In genomic region chr6:115993463-115994145, GRCm38 (mm10) we compare ENCODE assay signal across 8 mouse cellular contexts. TPM values are rescaled to one million over a fixed set of nuclear protein-coding genes. Genes with fewer than 3 reads are reported as not detected.
DNase-seq lines count a peak whose midpoint lies in the region; ATAC-seq and TF ChIP-seq lines count a peak whose summit lies in the region.

No protein-coding gene starts in this region.

- peaks cover 11% of the 10 kb centered on the region for H3K27me3 ChIP-seq in CH12.LX (replicated peaks)
- H3K27me3 ChIP-seq in embryonic facial prominence, embryonic 10.5 days (replicated peaks; ENCODE audit: low read depth, poor library complexity, severe bottlenecking), result peaks cover 83% of the 10 kb centered on the region
- H3K27me3 ChIP-seq in intestine, embryonic 15.5 days (replicated peaks), result peaks cover 30% of the 10 kb centered on the region
- peaks cover 46% of the 10 kb centered on the region for H3K27me3 ChIP-seq in midbrain, embryonic 16.5 days (ENCODE audit: control insufficient read depth, insufficient read depth, low read depth, low read length)

- peaks cover 40% of the 10 kb centered on the region for H3K79me2 ChIP-seq in CH12.LX (replicated peaks; ENCODE audit: control insufficient read depth, extremely low read depth, insufficient read depth, poor library complexity, severe bottlenecking)

- H3K4me2 ChIP-seq in CH12.LX (ENCODE audit: insufficient read depth, low read depth, poor library complexity, severe bottlenecking), result peak overlapping the region; percentile 91; the same call in 1 of the 2 replicates
- H3K4me2 ChIP-seq in intestine, embryonic 15.5 days (replicated peaks), result peak overlapping the region; percentile 93
- peak overlapping the region; percentile 90 for H3K4me2 ChIP-seq in midbrain, embryonic 16.5 days (ENCODE audit: low read length)

- H3K9me3 ChIP-seq in CH12.LX (replicated peaks; ENCODE audit: low read length), result no peaks in the 10 kb centered on the region
- no peaks in the 10 kb centered on the region for H3K9me3 ChIP-seq in embryonic facial prominence, embryonic 10.5 days
- H3K9me3 ChIP-seq in intestine, embryonic 15.5 days, result no peaks in the 10 kb centered on the region
- H3K9me3 ChIP-seq in midbrain, embryonic 16.5 days (replicated peaks; ENCODE audit: control insufficient read depth, low read length, poor library complexity, severe bottlenecking), result no peaks in the 10 kb centered on the region

- in situ Hi-C loops in CH12.LX (cut with MboI; ENCODE audit: low pct_ligation_motif_present, low pct_unique_long_range_greater_than_20kb, low sequenced_read_pairs), result no loop called here

- no peak for TF ChIP-seq RAD21 in CH12.LX (IDR thresholded peaks at IDR 0.05; ENCODE audit: low read depth, low read length)

- no peak for TF ChIP-seq CTCF in CH12.LX (conservative IDR thresholded peaks at IDR 0.05 in 1 of 2, IDR thresholded peaks at IDR 0.05 in 1 of 2; ENCODE audit: low read depth in 2 of 2, low read length in 2 of 2)

- TF ChIP-seq POLR2A in CH12.LX (IDR thresholded peaks at IDR 0.05; ENCODE audit: low read depth, low read length), result peak; percentile 9; the same call in 1 of the 2 replicates

- TF ChIP-seq EP300 in CH12.LX (IDR thresholded peaks at IDR 0.05; ENCODE audit: low read length), result no peak

- dilution Hi-C loops in CH12.LX (cut with MboI; ENCODE audit: extremely low pct_ligation_motif_present, extremely low pct_unique_long_range_greater_than_20kb, low sequenced_read_pairs), result no loop called here

- H3K9ac ChIP-seq in CH12.LX (ENCODE audit: insufficient read depth, low read depth), result peak overlapping the region; percentile 11; the same call in 1 of the 2 replicates
- H3K9ac ChIP-seq in intestine, embryonic 15.5 days, result peak overlapping the region; percentile 62
- peak overlapping the region; percentile 57 for H3K9ac ChIP-seq in midbrain, embryonic 16.5 days (ENCODE audit: low read depth, low read length)

- DNase-seq in gastrocnemius, postnatal 14 days, result peak; percentile 43
- DNase-seq in gastrocnemius, adult 8-10 months (ENCODE audit: low spot score in 2 of 2), result no peak
- DNase-seq in CH12.LX (ENCODE audit: extremely low read depth), result no peak
- peak; percentile 52 for DNase-seq in embryonic facial prominence, embryonic 10.5 days (ENCODE audit: low spot score)
- no peak for DNase-seq in embryo, embryonic 10 days (ENCODE audit: low spot score)

- peak overlapping the region; percentile 69 to 96 (median 88) for H3K4me3 ChIP-seq in CH12.LX (replicated peaks in 1 of 3; ENCODE audit: low read depth in 2 of 3, low read length in 2 of 3, poor library complexity in 1 of 3)
- H3K4me3 ChIP-seq in embryonic facial prominence, embryonic 10.5 days, result peak overlapping the region; percentile 62
- peak overlapping the region; percentile 71 for H3K4me3 ChIP-seq in intestine, embryonic 15.5 days (replicated peaks)
- H3K4me3 ChIP-seq in midbrain, embryonic 16.5 days (ENCODE audit: low read depth, low read length), result peak overlapping the region; percentile 52

- no peak for ATAC-seq in intestine, embryonic 15.5 days
- 0 out of 2 replicates have a peak, but pooled peaks have one; percentile 12 for ATAC-seq in midbrain, embryonic 16.5 days
- no peak for ATAC-seq in erythroid progenitor cell, adult 5-6 weeks (replicated peaks; ENCODE audit: low FRiP score, poor library complexity, severe bottlenecking)

- no peaks in the 10 kb centered on the region for H3K36me3 ChIP-seq in CH12.LX (replicated peaks in 1 of 2; ENCODE audit: control insufficient read depth in 1 of 2, insufficient read depth in 1 of 2, low read length in 1 of 2)
- no peaks in the 10 kb centered on the region for H3K36me3 ChIP-seq in embryonic facial prominence, embryonic 10.5 days (replicated peaks)
- H3K36me3 ChIP-seq in intestine, embryonic 15.5 days, result no peaks in the 10 kb centered on the region
- H3K36me3 ChIP-seq in midbrain, embryonic 16.5 days (ENCODE audit: control insufficient read depth, insufficient read depth, low read length), result no peaks in the 10 kb centered on the region

- intact Hi-C loops in gastrocnemius, postnatal 14 days (cut with DNase I; ENCODE audit: low total_unique reads), result no loop called here

- peaks cover 28 to 83% of the 10 kb centered on the region in 2 experiments for H3K4me1 ChIP-seq in CH12.LX (ENCODE audit: control insufficient read depth in 1 of 2, insufficient read depth in 2 of 2)
- H3K4me1 ChIP-seq in embryonic facial prominence, embryonic 10.5 days, result peaks cover 74% of the 10 kb centered on the region
- H3K4me1 ChIP-seq in intestine, embryonic 15.5 days (replicated peaks), result peaks cover 58% of the 10 kb centered on the region
- H3K4me1 ChIP-seq in midbrain, embryonic 16.5 days (ENCODE audit: control insufficient read depth, insufficient read depth, low read length), result peaks cover 14% of the 10 kb centered on the region

- 2% methylated on average over 86 of the region's 86 CpGs for WGBS in embryonic facial prominence, embryonic 10.5 days
- under 1% methylated on average over 86 of the region's 86 CpGs for WGBS in intestine, embryonic 15.5 days
- WGBS in midbrain, embryonic 16.5 days, result 2% methylated on average over 85 of the region's 86 CpGs

- peak overlapping the region; percentile 3; the same call in 1 of the 2 replicates for H3K27ac ChIP-seq in CH12.LX (ENCODE audit: insufficient read depth, low read depth)
- peak overlapping the region; percentile 76 for H3K27ac ChIP-seq in embryonic facial prominence, embryonic 10.5 days (replicated peaks)
- 0 out of 2 replicates have a peak overlapping the region, but pooled peaks have one; percentile 27 for H3K27ac ChIP-seq in intestine, embryonic 15.5 days
- H3K27ac ChIP-seq in midbrain, embryonic 16.5 days (ENCODE audit: low read length), result no peak overlapping the region

TF ChIP-seq in CH12.LX, 34 proteins besides CTCF, POLR2A, EP300 and RAD21:
- TF ChIP-seq MXI1 (IDR thresholded peaks at IDR 0.05; ENCODE audit: low read depth, low read length) (peak; percentile 41; the same call in 1 of the 2 replicates), SIN3A (IDR thresholded peaks at IDR 0.05; ENCODE audit: low read length) (peak; percentile 61), MAX (IDR thresholded peaks at IDR 0.05; ENCODE audit: low read length) (peak; percentile 32; the same call in 1 of the 2 replicates), ZMIZ1 (IDR thresholded peaks at IDR 0.05; ENCODE audit: low read depth, low read length) (no peak), UBTF (IDR thresholded peaks at IDR 0.05; ENCODE audit: low read depth, low read length) (peak; percentile 50; the same call in 1 of the 2 replicates), SMC3 (IDR thresholded peaks at IDR 0.05; ENCODE audit: low read depth, low read length) (no peak)

RNA-seq across cellular contexts. Expression of gene Plxnd1, which starts 1.2 kb away (rescaled TPM):
- 10 to 100 TPM; 65.6 to 80.3 TPM for total RNA-seq in gastrocnemius, postnatal 14 days (2021)
- 10 to 100 TPM; 12.9 to 25.5 (median 19.1) TPM for total RNA-seq in gastrocnemius, adult 8-10 months (2022)
- total RNA-seq in CH12.LX (2012; rRNA removed), result 69.2 and 73.8 TPM in 2 replicates
- total RNA-seq in CH12.LX (2014; rRNA removed), result 20.4 and 27.7 TPM in 2 replicates
- polyA plus RNA-seq in CH12.LX (2012; ENCODE audit: insufficient read length, low read depth), result 49.3 and 63.2 TPM in 2 replicates
- 26.8 and 28.1 TPM in 2 replicates for polyA plus RNA-seq in embryonic facial prominence, embryonic 10.5 days (2016; fragmentation: Nextera tagmentation; extraction: Ambion mirVana)
- polyA plus RNA-seq in intestine, embryonic 15.5 days (2015; fragmentation: Nextera tagmentation; extraction: Ambion mirVana), result 26.6 and 28.9 TPM in 2 replicates
- 7.5 and 7.7 TPM in 2 replicates for polyA plus RNA-seq in midbrain, embryonic 16.5 days (2015; fragmentation: Nextera tagmentation; extraction: Ambion mirVana)
- 9.6 and 22.3 TPM in 2 replicates for total RNA-seq in erythroid progenitor cell, adult 5-6 weeks (2015; ENCODE audit: low replicate concordance)
- 2.0 and 2.3 TPM in 2 replicates for total RNA-seq in erythroid progenitor cell, adult 5-6 weeks (2017; ENCODE audit: low replicate concordance)

RNA-seq across cellular contexts. Expression of gene H1foo, which starts 48.9 kb away (rescaled TPM):
- not detected for total RNA-seq in gastrocnemius, postnatal 14 days (2021)
- not detected for total RNA-seq in gastrocnemius, adult 8-10 months (2022)
- 0.89 and 1.3 TPM in 2 replicates for total RNA-seq in CH12.LX (2012; rRNA removed)
- total RNA-seq in CH12.LX (2014; rRNA removed), result 0.77 and 0.90 TPM in 2 replicates
- polyA plus RNA-seq in CH12.LX (2012; ENCODE audit: insufficient read length, low read depth), result 1.0 and 1.4 TPM in 2 replicates
- polyA plus RNA-seq in embryonic facial prominence, embryonic 10.5 days (2016; fragmentation: Nextera tagmentation; extraction: Ambion mirVana), result not detected in 2 replicates
- not detected in 2 replicates for polyA plus RNA-seq in intestine, embryonic 15.5 days (2015; fragmentation: Nextera tagmentation; extraction: Ambion mirVana)
- polyA plus RNA-seq in midbrain, embryonic 16.5 days (2015; fragmentation: Nextera tagmentation; extraction: Ambion mirVana), result not detected in 2 replicates
- not detected in 2 replicates for total RNA-seq in erythroid progenitor cell, adult 5-6 weeks (2015; ENCODE audit: low replicate concordance)
- not detected in 2 replicates for total RNA-seq in erythroid progenitor cell, adult 5-6 weeks (2017; ENCODE audit: low replicate concordance)

Comparison
In these comparisons a context has a peak if more than half of its experiments do, and no peak if none do; other contexts are left out.
1. DNase-seq: peak in gastrocnemius, postnatal 14 days (single experiment) and embryonic facial prominence, embryonic 10.5 days (single experiment); none in gastrocnemius, adult 8-10 months (0 of 2), CH12.LX (single experiment) and embryo, embryonic 10 days (single experiment).
2. H3K9ac ChIP-seq: peak in every context shown above with its lines; median percentile 62 in intestine, embryonic 15.5 days; 57 in midbrain, embryonic 16.5 days; 11 in CH12.LX.
3. Peak in every context shown above with its lines, with median percentiles within 50 percentile points of each other: H3K4me2 ChIP-seq and H3K4me3 ChIP-seq.